Mouse (Mus musculus) CD8-positive naive resting alpha-beta T cell, adult 2 months (primary cell): ENCODE data around the gene Dpm1.

ENCODE experiments used
- DNase-seq, 2 experiments: peaks; one replicate each; pipeline ENCODE4 v3.0.0; 2022; ENCODE audit warnings: low read depth in 2 of 2, low spot score in 2 of 2

Dpm1 gene

DNA sequence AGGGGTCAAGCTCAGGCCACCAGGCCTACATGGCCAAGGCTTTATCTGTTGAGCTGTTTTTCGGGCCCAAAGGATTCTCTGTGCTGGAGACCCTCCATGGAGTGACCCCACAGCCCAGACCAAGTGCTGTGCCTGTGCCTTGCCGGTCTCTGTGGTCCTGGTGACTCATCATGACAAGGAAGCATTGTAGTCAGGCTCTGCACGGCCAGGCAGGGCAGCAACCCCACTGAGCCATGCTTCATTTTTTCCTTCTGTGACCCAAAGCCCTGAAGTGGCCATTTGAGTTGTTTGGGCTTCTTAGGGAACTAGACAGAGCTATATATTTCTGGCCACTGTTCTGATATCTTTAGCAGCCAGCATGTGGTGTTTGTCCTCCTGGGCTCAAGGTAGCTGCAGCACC is 62.6 kb downstream of the Dpm1 start:
- DNase-seq: no peak

DNA sequence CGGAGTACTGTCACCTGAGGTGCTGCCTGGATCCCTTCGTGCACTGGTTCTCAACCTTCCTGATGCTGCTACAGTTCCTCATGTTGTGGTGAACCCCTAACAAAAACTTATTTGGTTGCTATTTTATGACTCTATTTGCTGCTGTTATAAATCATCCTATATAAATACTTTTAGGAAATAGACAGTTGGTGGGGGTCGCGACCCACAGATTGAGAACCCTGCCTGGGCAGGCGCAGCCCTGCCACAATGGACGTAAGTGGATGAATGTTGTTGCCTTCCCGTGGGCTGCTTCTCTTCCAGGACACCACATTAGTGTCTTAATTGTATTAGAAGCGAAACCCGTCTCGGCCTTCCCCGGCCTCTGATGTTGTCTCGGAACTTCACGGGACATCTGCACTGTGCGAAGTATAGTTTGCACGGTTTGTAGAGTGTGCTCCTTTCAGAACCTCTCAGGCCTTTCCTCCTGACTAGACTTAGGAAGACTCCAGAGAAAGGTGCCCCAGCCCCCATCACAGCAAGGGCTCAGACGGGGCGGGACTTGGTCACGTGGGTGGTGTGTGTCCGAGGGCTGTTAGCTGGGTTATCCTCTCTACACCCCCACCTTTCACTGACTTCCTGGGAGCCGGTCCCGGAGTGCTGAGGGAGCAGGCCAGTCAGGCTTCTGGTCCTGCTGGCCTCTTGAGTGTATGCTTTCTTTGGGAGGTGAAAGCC is 63.5 kb downstream of the Dpm1 start:
- no peak for DNase-seq

DNA sequence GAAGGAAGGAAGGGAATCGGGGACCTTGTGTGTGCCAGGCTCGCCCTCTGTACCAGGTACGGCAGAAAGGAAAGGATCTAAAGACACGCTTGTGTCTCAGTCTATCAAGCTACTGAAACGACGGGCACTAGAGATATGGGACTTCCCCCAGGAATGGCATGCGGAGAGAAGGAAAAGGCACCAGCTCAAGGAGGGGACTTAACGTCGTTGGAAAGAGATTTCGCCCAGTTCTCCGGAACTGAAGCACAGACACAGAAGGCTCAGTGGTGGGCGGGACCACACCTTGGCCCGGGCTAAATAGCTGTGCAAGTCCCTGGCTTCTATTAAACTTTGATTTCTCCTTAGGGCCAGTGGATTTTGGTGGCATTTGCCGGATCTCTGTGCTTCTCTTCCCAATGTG is 68.4 kb downstream of the Dpm1 start:
- no peak for DNase-seq

DNA sequence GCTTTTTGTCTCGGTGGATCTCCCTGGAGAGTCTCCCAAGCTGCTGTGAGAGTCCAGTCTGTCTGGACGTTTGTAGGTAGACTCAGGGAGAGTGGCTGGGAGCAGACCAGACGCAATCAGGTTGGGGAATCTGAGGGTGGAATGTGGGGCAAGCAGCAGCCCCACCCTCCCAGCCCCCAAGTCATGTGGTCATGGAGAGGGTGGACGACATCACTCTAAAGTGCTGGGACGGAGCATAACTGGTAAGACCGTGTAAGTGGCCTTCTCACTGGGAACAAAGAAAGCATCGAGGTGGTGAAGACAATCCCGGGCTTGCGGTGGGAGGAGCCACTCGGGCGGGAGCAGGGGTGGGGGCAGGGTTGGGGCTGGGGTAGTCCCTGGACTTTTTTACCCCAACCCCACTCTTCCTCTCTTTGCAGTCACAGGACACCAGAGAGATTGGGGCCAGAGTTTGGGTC is 68.8 kb downstream of the Dpm1 start:
- no peak for DNase-seq

DNA sequence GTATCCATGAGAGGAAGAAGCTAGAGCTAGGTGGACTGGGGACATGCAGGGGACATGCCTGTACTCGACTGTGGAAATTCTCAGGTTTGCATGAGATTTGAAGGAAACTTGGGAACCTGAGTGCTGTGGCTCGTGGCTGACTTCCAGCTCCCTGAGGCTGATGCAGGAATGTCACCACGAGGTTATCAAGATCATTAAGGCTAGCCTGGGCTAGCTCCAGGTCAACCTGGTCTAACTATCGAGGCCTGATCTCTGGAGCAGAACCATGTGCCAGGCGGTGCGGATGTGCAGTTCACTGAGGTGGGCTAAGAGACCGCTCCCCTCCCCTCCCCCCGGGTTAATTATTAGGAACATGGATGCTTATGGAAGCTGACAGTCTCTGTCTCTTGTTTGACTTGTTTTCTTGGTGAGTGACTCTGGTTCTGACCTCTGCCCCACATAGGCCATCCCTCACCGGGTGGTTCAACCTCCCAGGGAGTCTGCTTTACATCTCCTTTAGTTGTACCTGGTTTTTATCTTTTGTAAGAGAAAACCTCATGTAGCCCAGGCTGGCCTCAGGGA is 69.9 kb downstream of the Dpm1 start:
- no peak for DNase-seq
